Mouse (Mus musculus): ENCODE results near the gene Phtf2.
"Not testable (repeated sequence)": the region's sequence is repeated elsewhere in the genome, so short reads cannot be mapped to it uniquely, and the experiment has no call there.

Gene Phtf2

GRCm38 (mm10) chr5:20720201-20720900, 161.6 kb downstream of the Phtf2 start:
- peaks cover 4% of the 10 kb centered on the region; the same call in 1 of the 2 replicates for H3K4me1 ChIP-seq (replicated peaks; ENCODE audit: low read depth, low read length)
- H3K4me3 ChIP-seq (replicated peaks; ENCODE audit: low read length) = no peak overlapping the region
- H3K27me3 ChIP-seq (ENCODE audit: insufficient read depth, low read length) = no peaks in the 10 kb centered on the region
- H3K36me3 ChIP-seq (ENCODE audit: insufficient read depth, low read length) = peaks cover 7% of the 10 kb centered on the region; the same call in 1 of the 2 replicates
- peaks cover 39% of the 10 kb centered on the region for H3K9me3 ChIP-seq (ENCODE audit: low read length)
- TF ChIP-seq CTCF (conservative IDR thresholded peaks at IDR 0.05; ENCODE audit: low read length) (no peak), NANOG (IDR thresholded peaks at IDR 0.05; ENCODE audit: borderline replicate concordance, low read length) (no peak), POU5F1 (IDR thresholded peaks at IDR 0.05; ENCODE audit: borderline replicate concordance, low read length) (no peak)

GRCm38 (mm10) chr5:20715980-20716379, 165.9 kb downstream of the Phtf2 start:
- not testable (repeated sequence) for H3K27me3 ChIP-seq (ENCODE audit: insufficient read depth, low read length); H3K4me1 ChIP-seq (replicated peaks; ENCODE audit: low read depth, low read length); H3K4me3 ChIP-seq (replicated peaks; ENCODE audit: low read length)
- Histone ChIP-seq H3K9me3 (ENCODE audit: low read length) (peaks cover 72% of the 10 kb centered on the region), H3K36me3 (ENCODE audit: insufficient read depth, low read length) (peaks cover 21% of the 10 kb centered on the region)

- peaks cover 72% of the 10 kb centered on the region for H3K9me3 ChIP-seq (ENCODE audit: low read length)
- peaks cover 21% of the 10 kb centered on the region for H3K36me3 ChIP-seq (ENCODE audit: insufficient read depth, low read length)
- 0 out of 2 replicates have a peak, but pooled peaks cover 10% of the 10 kb centered on the region for H3K4me1 ChIP-seq (replicated peaks; ENCODE audit: low read depth, low read length)
- not testable (repeated sequence) for H3K27me3 ChIP-seq (ENCODE audit: insufficient read depth, low read length); H3K4me3 ChIP-seq (replicated peaks; ENCODE audit: low read length)
Measured at GRCm38 (mm10) chr5:20714619-20715018, 167.3 kb downstream of the Phtf2 start.

GRCm38 (mm10) chr5:20710845-20711244, 171.1 kb downstream of the Phtf2 start:
- peaks cover 28% of the 10 kb centered on the region for H3K4me1 ChIP-seq (replicated peaks; ENCODE audit: low read depth, low read length)
- not testable (repeated sequence) for H3K4me3 ChIP-seq (replicated peaks; ENCODE audit: low read length); H3K27me3 ChIP-seq (ENCODE audit: insufficient read depth, low read length)
- peak; percentile 59; the same call in 1 of the 2 replicates for TF ChIP-seq NANOG (IDR thresholded peaks at IDR 0.05; ENCODE audit: borderline replicate concordance, low read length)
- peaks cover 38% of the 10 kb centered on the region for H3K9me3 ChIP-seq (ENCODE audit: low read length)
- H3K36me3 ChIP-seq (ENCODE audit: insufficient read depth, low read length) = peaks cover 18% of the 10 kb centered on the region

All from E14TG2a.4 (cell line).